Mouse (Mus musculus): ENCODE measurements around the gene Rbm47. TPM values are rescaled to one million over a fixed set of nuclear protein-coding genes. Genes with fewer than 3 reads are reported as not detected.

Gene Rbm47
- polyA plus RNA-seq, 1 experiment from 2014 or later: 1.2 TPM

DNA sequence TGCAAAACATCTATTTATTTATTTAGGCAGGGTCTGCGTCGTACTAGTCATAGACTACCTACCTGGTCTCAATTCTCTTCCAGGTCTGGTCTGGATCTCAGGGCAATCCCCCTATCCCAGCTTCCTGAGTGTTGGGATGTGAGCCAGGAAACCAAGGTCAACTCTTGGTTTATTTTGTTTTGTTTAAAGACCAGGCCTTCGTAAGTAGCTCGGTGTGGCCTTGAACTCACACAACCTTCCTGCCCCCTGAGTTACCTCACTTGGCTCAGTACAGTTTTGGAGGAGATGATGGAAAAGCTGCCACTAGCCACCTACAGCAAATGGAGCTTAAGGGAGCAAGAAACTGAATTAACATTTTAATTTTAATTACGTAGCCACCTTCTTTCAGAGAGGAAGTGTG, 144.7 kb downstream of the Rbm47 start:
- H3K36me3 ChIP-seq: no peaks in the 10 kb centered on the region
- 90% methylated on average over 5 of the region's 5 CpGs for WGBS
- no peak for ATAC-seq (ENCODE audit: low FRiP score)

GRCm38 (mm10) chr5:66027206-66027605, 145.7 kb downstream of the Rbm47 start:
- no peak overlapping the region for H3K9ac ChIP-seq (replicated peaks)
- H3K4me1 ChIP-seq: no peaks in the 10 kb centered on the region
- H3K27me3 ChIP-seq (replicated peaks): no peaks in the 10 kb centered on the region
- no peaks in the 10 kb centered on the region for H3K36me3 ChIP-seq
- 97% methylated on average over 8 of the region's 8 CpGs for WGBS
- H3K4me3 ChIP-seq (replicated peaks): no peak overlapping the region
- H3K27ac ChIP-seq (replicated peaks): no peak overlapping the region
- ATAC-seq (ENCODE audit: low FRiP score): no peak
- no peak overlapping the region for H3K4me2 ChIP-seq
- H3K9me3 ChIP-seq (replicated peaks): no peaks in the 10 kb centered on the region; the same call in 1 of the 2 replicates

More for the DNA sequence above, 144.7 kb downstream of the Rbm47 start:
- no peaks in the 10 kb centered on the region for H3K27me3 ChIP-seq (replicated peaks)
- no peak overlapping the region for H3K27ac ChIP-seq (replicated peaks)
- no peak overlapping the region for H3K4me3 ChIP-seq (replicated peaks)
- H3K9me3 ChIP-seq (replicated peaks): no peaks in the 10 kb centered on the region; the same call in 1 of the 2 replicates
- H3K4me2 ChIP-seq: no peak overlapping the region
- H3K9ac ChIP-seq (replicated peaks): no peak overlapping the region
- no peaks in the 10 kb centered on the region for H3K4me1 ChIP-seq

GRCm38 (mm10) chr5:66026796-66027195, 146.1 kb downstream of the Rbm47 start:
- no peak overlapping the region for H3K4me2 ChIP-seq
- no peak overlapping the region for H3K27ac ChIP-seq (replicated peaks)
- H3K4me3 ChIP-seq (replicated peaks): no peak overlapping the region
- no peak overlapping the region for H3K9ac ChIP-seq (replicated peaks)
- no peak for ATAC-seq (ENCODE audit: low FRiP score)
- H3K36me3 ChIP-seq: no peaks in the 10 kb centered on the region
- no peaks in the 10 kb centered on the region for H3K27me3 ChIP-seq (replicated peaks)
- no peaks in the 10 kb centered on the region for H3K4me1 ChIP-seq
- 97% methylated on average over 31 of the region's 31 CpGs for WGBS
- H3K9me3 ChIP-seq (replicated peaks): no peaks in the 10 kb centered on the region; the same call in 1 of the 2 replicates

GRCm38 (mm10) chr5:66015449-66015961, 157.4 kb downstream of the Rbm47 start:
- no peak overlapping the region for H3K9ac ChIP-seq (replicated peaks)
- H3K27me3 ChIP-seq (replicated peaks): no peaks in the 10 kb centered on the region
- no peak for ATAC-seq (ENCODE audit: low FRiP score)
- no peaks in the 10 kb centered on the region for H3K4me1 ChIP-seq
- H3K4me3 ChIP-seq (replicated peaks): no peak overlapping the region
- H3K9me3 ChIP-seq (replicated peaks): no peaks in the 10 kb centered on the region
- WGBS: 95% methylated on average over 2 of the region's 2 CpGs
- no peaks in the 10 kb centered on the region for H3K36me3 ChIP-seq
- no peak overlapping the region for H3K27ac ChIP-seq (replicated peaks)
- no peak overlapping the region for H3K4me2 ChIP-seq

DNA sequence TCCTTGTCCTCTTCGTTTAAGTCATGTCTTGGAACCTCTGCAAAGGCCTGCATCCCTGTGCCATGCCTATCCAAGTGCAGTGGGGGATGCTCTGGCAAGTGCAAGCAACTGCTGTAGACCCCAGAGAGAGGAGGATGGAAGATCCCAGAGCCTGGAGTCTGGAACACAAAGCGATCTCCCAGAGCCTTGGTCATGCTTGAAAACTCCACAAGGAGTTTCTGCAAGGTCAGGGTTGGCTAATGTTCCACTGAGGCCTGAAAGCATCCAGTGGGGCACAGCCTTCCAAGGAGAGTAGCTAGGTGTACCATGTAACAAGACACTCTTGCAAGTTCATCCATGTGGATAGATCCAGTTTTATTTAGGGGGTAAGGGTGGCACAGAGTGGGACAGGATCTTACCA, 158.5 kb downstream of the Rbm47 start:
- WGBS: 88% methylated on average over 2 of the region's 2 CpGs
- Histone ChIP-seq H3K9me3 (replicated peaks) (no peaks in the 10 kb centered on the region), H3K4me2 (no peak overlapping the region), H3K4me1 (no peaks in the 10 kb centered on the region), H3K4me3 (replicated peaks) (no peak overlapping the region), H3K27ac (replicated peaks) (no peak overlapping the region), H3K27me3 (replicated peaks) (no peaks in the 10 kb centered on the region), H3K36me3 (no peaks in the 10 kb centered on the region), H3K9ac (replicated peaks) (no peak overlapping the region)
- no peak for ATAC-seq (ENCODE audit: low FRiP score)

- no peaks in the 10 kb centered on the region for H3K27me3 ChIP-seq (replicated peaks)
- no peaks in the 10 kb centered on the region for H3K4me1 ChIP-seq
- H3K9me3 ChIP-seq (replicated peaks): no peaks in the 10 kb centered on the region
- no peak for ATAC-seq (ENCODE audit: low FRiP score)
- no peak overlapping the region for H3K9ac ChIP-seq (replicated peaks)
- 84% methylated on average over 3 of the region's 3 CpGs for WGBS
- no peaks in the 10 kb centered on the region for H3K36me3 ChIP-seq
- H3K4me2 ChIP-seq: no peak overlapping the region
- H3K27ac ChIP-seq (replicated peaks): no peak overlapping the region
- H3K4me3 ChIP-seq (replicated peaks): no peak overlapping the region
Observed at GRCm38 (mm10) chr5:66013999-66014398, 158.9 kb downstream of the Rbm47 start.

- 89% methylated on average over 15 of the region's 15 CpGs for WGBS
- Histone ChIP-seq H3K4me2 (no peak overlapping the region), H3K9me3 (replicated peaks) (no peaks in the 10 kb centered on the region), H3K4me3 (replicated peaks) (no peak overlapping the region), H3K9ac (replicated peaks) (no peak overlapping the region), H3K27ac (replicated peaks) (no peak overlapping the region), H3K4me1 (no peaks in the 10 kb centered on the region), H3K36me3 (no peaks in the 10 kb centered on the region), H3K27me3 (replicated peaks) (no peaks in the 10 kb centered on the region)
- no peak for ATAC-seq (ENCODE audit: low FRiP score)
Observed at GRCm38 (mm10) chr5:66008245-66008967, 164.5 kb downstream of the Rbm47 start.

DNA sequence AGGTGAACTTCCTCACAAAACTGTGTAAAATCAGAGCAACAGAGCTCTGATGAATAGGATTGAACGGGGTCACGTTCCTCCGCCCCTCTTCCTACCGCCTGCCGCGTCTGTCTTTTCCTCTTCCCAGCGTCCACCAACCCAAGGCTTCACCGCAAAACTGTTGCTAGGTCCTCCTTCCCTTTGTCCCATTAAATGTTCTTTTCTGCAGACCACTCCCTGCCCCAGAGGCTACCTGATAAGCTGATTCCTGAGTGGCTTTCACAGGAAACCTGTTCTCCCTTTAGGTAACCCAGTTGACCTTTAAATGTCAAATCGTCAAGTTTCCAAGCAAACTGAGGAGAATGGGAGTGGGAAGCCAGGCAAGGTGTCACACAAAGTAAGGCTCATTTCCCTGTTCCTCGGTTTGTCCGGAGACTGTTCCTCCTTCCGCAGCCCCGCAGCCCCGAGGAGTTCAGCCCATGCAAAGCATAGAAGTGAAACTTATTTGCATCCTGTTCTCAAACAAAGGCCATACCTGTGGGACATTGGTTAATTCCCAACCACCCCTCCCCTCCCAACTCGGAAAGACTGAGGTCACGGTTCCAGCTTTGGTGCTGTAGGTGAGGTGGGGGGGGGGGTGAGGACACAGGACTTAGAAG, 167.8 kb downstream of the Rbm47 start:
- no peak overlapping the region for H3K27ac ChIP-seq (replicated peaks)
- H3K4me3 ChIP-seq (replicated peaks): no peak overlapping the region
- no peak for ATAC-seq (ENCODE audit: low FRiP score)
- H3K9me3 ChIP-seq (replicated peaks): no peaks in the 10 kb centered on the region
- H3K27me3 ChIP-seq (replicated peaks): no peaks in the 10 kb centered on the region
- WGBS: 50% methylated on average over 16 of the region's 16 CpGs
- H3K4me1 ChIP-seq: no peaks in the 10 kb centered on the region
- H3K36me3 ChIP-seq: no peaks in the 10 kb centered on the region
- no peak overlapping the region for H3K4me2 ChIP-seq
- H3K9ac ChIP-seq (replicated peaks): no peak overlapping the region

DNA sequence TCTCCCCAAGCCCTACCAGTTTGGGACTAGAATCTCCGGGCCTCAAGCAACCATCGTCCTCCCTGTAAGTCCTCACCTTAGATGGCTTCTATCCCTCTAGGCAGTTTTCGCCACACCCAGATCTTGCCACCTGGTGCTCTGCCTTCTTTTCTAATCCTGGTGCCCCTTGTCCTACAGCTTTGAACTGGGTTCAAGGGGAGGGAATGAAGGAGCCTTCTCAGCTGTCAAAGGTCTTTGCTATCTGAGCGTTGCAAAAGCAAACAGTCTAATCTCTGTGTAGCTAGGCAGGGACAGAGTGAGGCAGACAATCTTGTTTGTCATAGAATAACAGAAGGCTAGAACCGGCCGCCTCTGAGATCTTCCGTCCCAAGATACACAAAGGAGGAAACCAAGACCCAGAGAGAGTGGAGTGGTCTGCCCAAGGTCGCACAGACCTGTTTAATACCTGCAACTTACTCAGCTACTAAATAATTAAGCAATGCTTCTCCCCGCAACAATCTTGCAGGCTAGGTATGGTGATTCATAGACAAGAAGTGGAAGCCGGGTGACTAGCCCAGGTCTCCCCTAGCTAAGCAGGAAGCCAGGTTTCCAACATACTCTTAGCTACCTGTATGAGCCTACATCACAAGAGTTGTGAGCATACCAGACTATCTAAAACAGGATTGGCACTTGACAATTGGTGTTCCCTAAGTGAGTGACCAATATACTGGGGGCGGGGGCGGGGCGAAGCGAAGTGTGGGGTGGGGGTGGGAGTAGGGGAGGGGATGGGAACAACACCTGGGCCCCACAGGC, 168.6 kb downstream of the Rbm47 start, which contains the start of gene 9130230L23Rik:
Gene 9130230L23Rik (minus strand): TSS at position 152 of the 792 bp plus-strand sequence.
- H3K4me2 ChIP-seq: no peak within 1 kb of the TSS
- no peaks in the 10 kb centered on the region for H3K4me1 ChIP-seq
- H3K36me3 ChIP-seq: no peaks in the 10 kb centered on the region
- ATAC-seq (ENCODE audit: low FRiP score): no peak
- no peak within 1 kb of the TSS for H3K4me3 ChIP-seq (replicated peaks)
- H3K27me3 ChIP-seq (replicated peaks): no peaks in the 10 kb centered on the region
- H3K27ac ChIP-seq (replicated peaks): no peak within 1 kb of the TSS
- no peaks in the 10 kb centered on the region for H3K9me3 ChIP-seq (replicated peaks)
- H3K9ac ChIP-seq (replicated peaks): no peak within 1 kb of the TSS
- WGBS: 78% methylated on average over 14 of the region's 14 CpGs

GRCm38 (mm10) chr5:66001232-66001631, 171.7 kb downstream of the Rbm47 start:
- Histone ChIP-seq H3K4me3 (replicated peaks) (no peak overlapping the region), H3K9ac (replicated peaks) (no peak overlapping the region), H3K9me3 (replicated peaks) (no peaks in the 10 kb centered on the region), H3K4me2 (no peak overlapping the region), H3K27me3 (replicated peaks) (no peaks in the 10 kb centered on the region), H3K27ac (replicated peaks) (no peak overlapping the region), H3K36me3 (no peaks in the 10 kb centered on the region), H3K4me1 (no peaks in the 10 kb centered on the region)
- ATAC-seq (ENCODE audit: low FRiP score): no peak
- WGBS: 79% methylated on average over 5 of the region's 5 CpGs

DNA sequence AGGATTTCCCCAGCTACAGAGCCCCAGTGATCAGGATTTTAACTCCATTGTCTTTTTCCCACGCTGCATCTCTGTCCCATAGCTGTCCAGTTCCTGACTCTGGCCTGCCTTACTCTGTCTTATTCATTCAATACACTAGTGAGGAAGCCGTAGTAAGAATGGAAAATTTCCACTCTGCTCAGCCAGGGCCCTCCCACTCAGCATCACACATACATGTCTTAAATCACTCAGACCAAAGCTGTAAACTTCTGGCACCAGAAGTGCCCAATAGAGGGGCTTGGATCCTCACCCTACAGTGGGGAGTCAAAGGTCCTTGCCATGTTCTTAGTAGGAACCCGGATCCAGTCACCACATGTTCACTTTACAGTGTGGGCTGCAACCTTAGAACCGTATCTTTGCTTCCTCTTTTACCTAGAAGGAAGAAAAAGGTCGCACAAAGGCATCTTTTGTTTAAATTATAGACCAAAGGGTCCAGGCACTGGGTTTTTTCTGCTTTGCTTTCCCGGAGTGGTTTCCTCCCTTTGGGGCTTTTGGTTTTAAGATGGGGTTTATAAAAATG, 172.3 kb downstream of the Rbm47 start:
- Histone ChIP-seq H3K4me2 (no peak overlapping the region), H3K27me3 (replicated peaks) (no peaks in the 10 kb centered on the region), H3K9ac (replicated peaks) (no peak overlapping the region), H3K4me1 (no peaks in the 10 kb centered on the region), H3K9me3 (replicated peaks) (no peaks in the 10 kb centered on the region), H3K4me3 (replicated peaks) (no peak overlapping the region), H3K36me3 (no peaks in the 10 kb centered on the region), H3K27ac (replicated peaks) (no peak overlapping the region)
- 62% methylated on average over 6 of the region's 6 CpGs for WGBS
- no peak for ATAC-seq (ENCODE audit: low FRiP score)

Data from neural tube, embryonic 15.5 days (tissue).